Mouse (Mus musculus) midbrain, embryonic 16.5 days (tissue): ENCODE results near the gene Ccl25. TPM values are rescaled to one million over a fixed set of nuclear protein-coding genes. Genes with fewer than 3 reads are reported as not detected.

ENCODE experiments used
- ATAC-seq: fragments of 200-750 bp; cut with Nextera tagmentation; 2 replicates; pipeline ENCODE4 v1.8.0; 2017; ENCODE audit warnings: moderate TSS enrichment
- H3K27ac ChIP-seq: fragments of 300-500 bp; sonication (generic); 2 replicates; pipeline ENCODE4 v1.5.1; 2014; ENCODE audit warnings: mild to moderate bottlenecking, low read length, mixed read lengths
- H3K27me3 ChIP-seq: fragments of 300-500 bp; sonication (generic); 2 replicates; pipeline ENCODE4 v1.6.1; 2014; ENCODE audit warnings: low read depth, low read length, mixed read lengths; ENCODE audit not compliant: control insufficient read depth, insufficient read depth
- H3K36me3 ChIP-seq: fragments of 300-500 bp; sonication (generic); 2 replicates; pipeline ENCODE4 v1.6.1; 2014; ENCODE audit warnings: mild to moderate bottlenecking, low read length, moderate library complexity, mixed read lengths; ENCODE audit not compliant: control insufficient read depth, insufficient read depth
- H3K4me1 ChIP-seq: fragments of 300-500 bp; sonication (generic); 2 replicates; pipeline ENCODE4 v1.6.1; 2014; ENCODE audit warnings: mild to moderate bottlenecking, low read length, mixed read lengths; ENCODE audit not compliant: control insufficient read depth, insufficient read depth
- H3K4me2 ChIP-seq: fragments of 300-500 bp; sonication (generic); 2 replicates; pipeline ENCODE4 v1.6.1; 2014; ENCODE audit warnings: mild to moderate bottlenecking, low read length, mixed read lengths
- H3K4me3 ChIP-seq: fragments of 300-500 bp; sonication (generic); 2 replicates; pipeline ENCODE4 v1.5.1; 2014; ENCODE audit warnings: low read depth, mild to moderate bottlenecking, low read length, moderate library complexity, mixed read lengths
- H3K9ac ChIP-seq: fragments of 300-500 bp; sonication (generic); 2 replicates; pipeline ENCODE4 v1.6.1; 2014; ENCODE audit warnings: low read depth, low read length, mixed read lengths
- H3K9me3 ChIP-seq: fragments of 300-500 bp; sonication (generic); replicated peaks from 2 replicates; pipeline ENCODE4 v1.6.1; 2014; ENCODE audit warnings: mild to moderate bottlenecking, low read length, mixed read lengths; ENCODE audit not compliant: control insufficient read depth, poor library complexity, severe bottlenecking
- WGBS: fragments of 180-500 bp; shearing (Covaris S2); extraction: QIAGEN DNeasy Blood & Tissue Kit; methylation state at CpG from one replicate; pipeline ENCODE4 v1.1.7; 2014; 5-methylcytosine and 5-hydroxymethylcytosine counted together
- polyA plus RNA-seq: library from polyadenylated mRNA; unstranded; fragments of >200 nt; fragmentation: Nextera tagmentation; extraction: Ambion mirVana; gene quantifications from 2 replicates; pipeline ENCODE4 v1.2.1, GENCODE M21; 2015

The Ccl25 gene
- polyA plus RNA-seq, 1 experiment from 2014 or later = 18.4 TPM

- Histone ChIP-seq H3K4me1 (peaks cover 34% of the 10 kb centered on the region), H3K4me2 (peak overlapping the region; percentile 81), H3K36me3 (peaks cover 3% of the 10 kb centered on the region; the same call in 1 of the 2 replicates), H3K4me3 (peak overlapping the region; percentile 93), H3K9me3 (no peaks in the 10 kb centered on the region), H3K27me3 (no peaks in the 10 kb centered on the region), H3K9ac (peak overlapping the region; percentile 97), H3K27ac (peak overlapping the region; percentile 83)
- WGBS = under 1% methylated on average over 41 of the region's 42 CpGs
- ATAC-seq = peak; percentile 81
Observed at GRCm38 (mm10) chr8:4324525-4324924, 485 bp upstream of the Ccl25 start.

GRCm38 (mm10) chr8:4325751-4326036 is 684 bp downstream of the Ccl25 start:
- 49% methylated on average over 7 of the region's 7 CpGs for WGBS
- Histone ChIP-seq H3K4me2 (peak overlapping the region; percentile 85), H3K4me1 (peaks cover 31% of the 10 kb centered on the region), H3K9me3 (no peaks in the 10 kb centered on the region), H3K27me3 (no peaks in the 10 kb centered on the region), H3K9ac (peak overlapping the region; percentile 97), H3K36me3 (peaks cover 3% of the 10 kb centered on the region; the same call in 1 of the 2 replicates), H3K27ac (peak overlapping the region; percentile 87; the same call in 1 of the 2 replicates), H3K4me3 (peak overlapping the region; percentile 93)
- no peak for ATAC-seq

- H3K4me2 ChIP-seq = no peak overlapping the region
- WGBS = 96% methylated on average over 5 of the region's 5 CpGs
- no peaks in the 10 kb centered on the region for H3K27me3 ChIP-seq
- H3K4me3 ChIP-seq = no peak overlapping the region
- H3K9ac ChIP-seq = no peak overlapping the region
- H3K36me3 ChIP-seq = peaks cover 13% of the 10 kb centered on the region
- H3K27ac ChIP-seq = no peak overlapping the region
- peaks cover 8% of the 10 kb centered on the region for H3K4me1 ChIP-seq
- no peak for ATAC-seq
- H3K9me3 ChIP-seq = no peaks in the 10 kb centered on the region
Observed at GRCm38 (mm10) chr8:4329000-4329399, 4.0 kb downstream of the Ccl25 start.

- peaks cover 28% of the 10 kb centered on the region for H3K36me3 ChIP-seq
- 100% methylated on average over 1 of the region's 1 CpGs for WGBS
- no peaks in the 10 kb centered on the region for H3K9me3 ChIP-seq
- no peak for ATAC-seq
- no peak overlapping the region for H3K4me2 ChIP-seq
- no peak overlapping the region for H3K27ac ChIP-seq
- H3K4me1 ChIP-seq = no peaks in the 10 kb centered on the region
- no peak overlapping the region for H3K4me3 ChIP-seq
- no peak overlapping the region for H3K9ac ChIP-seq
- H3K27me3 ChIP-seq = no peaks in the 10 kb centered on the region
Observed at GRCm38 (mm10) chr8:4333966-4334365, 9.0 kb downstream of the Ccl25 start.

- no peak overlapping the region for H3K4me3 ChIP-seq
- H3K27ac ChIP-seq = no peak overlapping the region
- H3K4me2 ChIP-seq = no peak overlapping the region
- no peak overlapping the region for H3K9ac ChIP-seq
- 92% methylated on average over 2 of the region's 2 CpGs for WGBS
- H3K4me1 ChIP-seq = no peaks in the 10 kb centered on the region
- H3K9me3 ChIP-seq = no peaks in the 10 kb centered on the region
- H3K36me3 ChIP-seq = peaks cover 26% of the 10 kb centered on the region
- no peak for ATAC-seq
- no peaks in the 10 kb centered on the region for H3K27me3 ChIP-seq
Observed at GRCm38 (mm10) chr8:4335678-4336077, 10.7 kb downstream of the Ccl25 start.

- Histone ChIP-seq H3K36me3 (peaks cover 10% of the 10 kb centered on the region), H3K4me2 (no peak overlapping the region), H3K27me3 (no peaks in the 10 kb centered on the region), H3K9me3 (no peaks in the 10 kb centered on the region), H3K4me3 (no peak overlapping the region), H3K4me1 (no peaks in the 10 kb centered on the region), H3K27ac (no peak overlapping the region), H3K9ac (no peak overlapping the region)
- 83% methylated on average over 3 of the region's 3 CpGs for WGBS
- ATAC-seq = no peak
Observed at GRCm38 (mm10) chr8:4340207-4340606, 15.2 kb downstream of the Ccl25 start.

- no peak overlapping the region for H3K4me2 ChIP-seq
- no peaks in the 10 kb centered on the region for H3K9me3 ChIP-seq
- no peak overlapping the region for H3K9ac ChIP-seq
- H3K4me1 ChIP-seq = no peaks in the 10 kb centered on the region
- 72% methylated on average over 7 of the region's 7 CpGs for WGBS
- no peak overlapping the region for H3K27ac ChIP-seq
- no peaks in the 10 kb centered on the region for H3K27me3 ChIP-seq
- ATAC-seq = no peak
- H3K4me3 ChIP-seq = no peak overlapping the region
- no peaks in the 10 kb centered on the region for H3K36me3 ChIP-seq
Observed at GRCm38 (mm10) chr8:4347661-4348060, 22.7 kb downstream of the Ccl25 start.

GRCm38 (mm10) chr8:4348275-4348674 is 23.3 kb downstream of the Ccl25 start:
- no peaks in the 10 kb centered on the region for H3K4me1 ChIP-seq
- 42% methylated on average over 12 of the region's 12 CpGs for WGBS
- ATAC-seq = no peak
- H3K9me3 ChIP-seq = no peaks in the 10 kb centered on the region
- H3K4me3 ChIP-seq = no peak overlapping the region
- H3K4me2 ChIP-seq = no peak overlapping the region
- H3K27ac ChIP-seq = no peak overlapping the region
- H3K36me3 ChIP-seq = no peaks in the 10 kb centered on the region
- H3K27me3 ChIP-seq = no peaks in the 10 kb centered on the region
- H3K9ac ChIP-seq = no peak overlapping the region

- no peak for ATAC-seq
- WGBS = 92% methylated on average over 1 of the region's 1 CpGs
- Histone ChIP-seq H3K4me1 (no peaks in the 10 kb centered on the region), H3K36me3 (no peaks in the 10 kb centered on the region), H3K27me3 (no peaks in the 10 kb centered on the region), H3K9me3 (no peaks in the 10 kb centered on the region), H3K27ac (no peak overlapping the region), H3K9ac (no peak overlapping the region), H3K4me2 (no peak overlapping the region), H3K4me3 (no peak overlapping the region)
Observed at GRCm38 (mm10) chr8:4349335-4349734, 24.3 kb downstream of the Ccl25 start.

GRCm38 (mm10) chr8:4350618-4351017 is 25.6 kb downstream of the Ccl25 start:
- no peaks in the 10 kb centered on the region for H3K4me1 ChIP-seq
- no peak for ATAC-seq
- no peaks in the 10 kb centered on the region for H3K9me3 ChIP-seq
- no peaks in the 10 kb centered on the region for H3K36me3 ChIP-seq
- no peak overlapping the region for H3K27ac ChIP-seq
- no peak overlapping the region for H3K4me2 ChIP-seq
- H3K4me3 ChIP-seq = no peak overlapping the region
- H3K9ac ChIP-seq = no peak overlapping the region
- H3K27me3 ChIP-seq = no peaks in the 10 kb centered on the region
- WGBS = 89% methylated on average over 3 of the region's 3 CpGs
